Mouse (Mus musculus) layer of hippocampus, adult 9-10 months (tissue): ENCODE data around the gene Lipc.

ENCODE experiments used
- DNase-seq: peaks from one replicate; pipeline ENCODE4 v3.0.0; 2022; ENCODE audit warnings: low spot score

Lipc gene

DNA sequence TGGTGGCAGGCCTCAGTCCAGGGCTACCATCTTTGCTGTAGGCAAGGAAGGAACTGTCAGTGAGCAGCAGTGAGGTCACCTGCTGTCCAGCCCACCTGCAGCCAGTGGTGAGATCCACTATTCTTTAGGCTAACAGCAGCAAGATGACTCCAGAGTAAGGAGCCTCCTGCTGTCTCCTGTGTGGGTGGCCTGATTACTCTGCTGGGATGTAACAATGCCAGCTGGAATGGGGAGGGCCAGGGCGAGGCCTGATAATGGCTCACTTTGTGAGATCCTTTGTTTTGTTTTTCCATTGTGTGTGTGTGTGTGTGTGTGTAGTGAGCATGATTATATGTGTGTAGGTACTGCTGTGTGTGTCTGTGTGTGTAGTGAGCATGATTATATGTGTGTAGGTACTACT, 134.6 kb downstream of the Lipc start:
- DNase-seq, result no peak

DNA sequence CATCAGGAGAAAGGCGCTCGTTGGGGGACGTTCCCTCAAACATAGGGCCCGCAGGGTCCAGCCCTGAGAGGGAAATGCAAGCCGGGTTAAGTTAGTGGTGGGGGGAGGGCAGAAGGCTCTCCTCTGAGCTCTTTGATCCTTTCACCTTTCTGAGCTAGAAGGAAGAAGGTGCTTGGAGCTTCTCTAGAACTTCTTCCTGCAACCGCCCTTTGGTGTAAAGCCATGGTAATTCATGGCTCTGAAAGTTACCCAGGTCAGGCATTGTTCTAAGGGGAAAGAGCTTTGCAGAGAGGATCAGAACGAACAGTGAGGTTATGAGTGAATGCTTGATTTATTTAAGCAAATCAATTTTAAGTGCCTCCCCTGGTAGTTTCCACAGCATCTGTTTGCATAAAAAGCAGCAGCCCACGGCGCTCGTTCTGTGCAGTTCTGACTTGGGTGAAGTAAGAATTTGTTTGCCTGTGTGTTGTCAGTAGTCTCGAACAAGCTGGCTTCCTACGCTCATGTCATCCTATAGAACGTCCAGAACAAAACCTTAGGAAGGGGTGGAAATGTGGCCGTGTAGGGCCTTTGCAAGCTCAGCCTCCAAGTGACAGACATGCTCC, 135.2 kb downstream of the Lipc start:
- DNase-seq, result no peak

DNA sequence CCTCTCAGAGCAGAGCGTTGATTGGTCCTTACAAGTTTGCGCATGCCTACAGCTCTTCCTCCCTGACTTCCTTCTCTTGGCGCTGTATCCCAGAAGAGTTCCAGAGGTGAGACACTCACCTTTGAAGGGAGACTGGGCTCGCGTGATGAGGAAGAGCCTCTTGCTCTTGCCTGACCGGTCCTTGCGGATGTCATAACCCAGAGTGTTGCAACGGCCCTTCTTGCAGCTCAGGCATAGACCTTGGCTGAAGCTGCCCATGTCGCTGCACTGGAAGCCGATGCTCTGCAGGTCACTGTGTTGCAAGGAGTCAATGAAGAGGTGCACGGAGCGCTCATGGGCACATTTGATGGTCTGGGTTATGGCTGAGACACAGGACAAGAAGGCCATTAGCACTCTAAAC, 139.5 kb downstream of the Lipc start:
- no peak for DNase-seq

GRCm38 (mm10) chr9:70807714-70808113, 144.3 kb downstream of the Lipc start:
- DNase-seq, result no peak

- no peak for DNase-seq
Measured at GRCm38 (mm10) chr9:70806069-70806468, 146.0 kb downstream of the Lipc start.

GRCm38 (mm10) chr9:70802816-70803215, 149.2 kb downstream of the Lipc start:
- no peak for DNase-seq

DNA sequence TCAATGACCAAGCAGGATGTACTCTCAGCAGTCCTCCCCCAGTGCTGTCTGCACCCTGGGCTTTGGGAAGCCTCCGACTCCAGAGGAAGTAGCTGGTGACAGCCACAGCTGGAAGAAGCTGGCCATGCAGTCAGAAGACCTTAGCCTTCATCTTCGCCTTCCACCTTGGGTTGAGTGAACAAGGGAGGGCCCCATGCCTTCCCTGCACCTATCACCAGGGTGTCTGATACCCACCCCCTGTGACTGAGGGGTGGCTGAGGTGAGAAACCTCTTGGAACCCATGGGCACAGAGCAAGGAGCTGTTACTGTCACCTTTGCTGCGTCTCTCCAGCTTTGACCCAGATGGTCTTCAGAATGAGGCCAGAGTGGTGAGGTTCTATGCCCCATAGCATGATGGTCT, 150.3 kb downstream of the Lipc start:
- DNase-seq, result no peak

- no peak for DNase-seq
Measured at GRCm38 (mm10) chr9:70800588-70801315, 151.3 kb downstream of the Lipc start.

GRCm38 (mm10) chr9:70795439-70795757, 156.6 kb downstream of the Lipc start:
- no peak for DNase-seq

- DNase-seq, result no peak
Measured at GRCm38 (mm10) chr9:70794643-70795438, 157.2 kb downstream of the Lipc start.

GRCm38 (mm10) chr9:70790621-70791020, 161.4 kb downstream of the Lipc start:
- DNase-seq, result no peak

DNA sequence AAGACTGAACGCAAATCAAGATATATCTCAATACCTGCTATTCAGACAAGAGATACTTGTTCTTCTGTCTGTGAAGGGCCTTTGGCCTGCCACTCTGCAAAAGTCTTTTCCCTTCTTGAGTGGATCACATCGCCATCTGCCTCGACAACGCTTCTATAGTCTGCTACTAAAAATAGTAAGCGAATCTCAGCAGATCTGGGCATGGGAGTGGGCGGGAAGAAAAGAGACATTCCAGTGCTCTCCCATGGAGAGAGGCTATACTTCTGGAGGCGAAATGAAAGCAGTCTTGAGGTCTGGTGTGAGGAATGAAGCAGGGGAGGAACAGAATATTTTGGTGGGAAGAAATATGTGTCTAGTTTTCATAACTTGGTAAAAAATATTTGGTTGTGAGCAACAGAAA, 163.3 kb downstream of the Lipc start:
- DNase-seq, result no peak

- no peak for DNase-seq
Measured at GRCm38 (mm10) chr9:70782191-70782590, 169.8 kb downstream of the Lipc start.

GRCm38 (mm10) chr9:70775517-70775916, 176.5 kb downstream of the Lipc start:
- no peak for DNase-seq

GRCm38 (mm10) chr9:70760974-70761373, 191.1 kb downstream of the Lipc start:
- DNase-seq, result no peak

- DNase-seq, result no peak
Measured at GRCm38 (mm10) chr9:70751504-70752222, 200.4 kb downstream of the Lipc start.
